Mouse (Mus musculus): ENCODE results near the gene Meltf. TPM values are rescaled to one million over a fixed set of nuclear protein-coding genes. Genes with fewer than 3 reads are reported as not detected.

The Meltf gene
- polyA plus RNA-seq, 1 experiment from 2014 or later, result not detected

DNA sequence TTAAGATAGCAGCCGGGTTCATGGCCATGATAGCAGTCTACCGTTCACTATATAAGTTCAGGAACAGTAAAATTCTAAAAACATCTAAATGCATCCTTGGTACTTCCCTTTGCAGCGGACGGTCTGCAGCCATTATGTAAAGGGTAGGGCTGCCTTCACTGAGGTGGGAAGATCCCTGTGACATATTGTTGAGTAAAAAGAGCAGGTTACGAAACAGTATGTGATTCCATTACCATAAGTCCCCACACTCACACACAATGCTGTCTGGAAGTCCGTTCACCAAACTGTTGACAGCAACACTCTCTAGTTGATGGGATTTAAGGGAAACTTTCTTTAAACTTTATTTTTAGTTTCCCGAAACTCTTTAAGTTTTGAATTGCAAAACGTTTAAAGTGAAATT lies 24.6 kb downstream of the Meltf start:
- no peak for DNase-seq (ENCODE audit: low spot score)
- WGBS, result 92% methylated on average over 8 of the region's 8 CpGs
- no peaks in the 10 kb centered on the region for H3K4me1 ChIP-seq (ENCODE audit: control insufficient read depth, insufficient read depth, low read length)

DNA sequence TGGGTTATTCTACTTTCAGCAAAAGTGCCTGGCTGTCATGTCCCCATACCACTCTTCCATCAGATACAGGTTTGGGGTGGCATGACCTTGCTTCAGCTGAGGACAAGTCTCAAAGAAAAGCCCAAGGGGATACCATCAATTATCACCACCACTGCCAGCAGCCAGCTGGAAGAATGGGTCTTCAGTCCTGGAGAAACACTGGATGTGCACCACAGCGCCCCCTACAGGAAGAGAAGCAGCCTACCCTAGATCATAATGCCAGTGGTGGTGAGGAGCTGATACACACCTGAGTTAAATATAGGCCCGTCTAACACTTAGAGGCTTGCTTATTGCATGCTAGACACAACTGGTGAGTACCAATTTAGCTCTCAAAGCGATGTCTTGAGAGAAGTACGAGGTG lies 26.7 kb downstream of the Meltf start:
- Histone ChIP-seq H3K27ac (ENCODE audit: low read depth, low read length) (no peak overlapping the region), H3K4me1 (ENCODE audit: control insufficient read depth, insufficient read depth, low read length) (no peaks in the 10 kb centered on the region), H3K9me3 (ENCODE audit: control insufficient read depth, low read length) (no peaks in the 10 kb centered on the region), H3K4me2 (ENCODE audit: low read depth) (no peak overlapping the region), H3K9ac (ENCODE audit: low read length) (no peak overlapping the region), H3K27me3 (ENCODE audit: control insufficient read depth, insufficient read depth, low read length) (no peaks in the 10 kb centered on the region), H3K4me3 (ENCODE audit: low read depth, low read length) (no peak overlapping the region), H3K36me3 (ENCODE audit: control insufficient read depth, insufficient read depth, low read length) (no peaks in the 10 kb centered on the region)
- WGBS, result 80% methylated on average over 4 of the region's 4 CpGs
- no peak for ATAC-seq (ENCODE audit: insufficient read depth, low FRiP score, low TSS enrichment)
- no peak for DNase-seq (ENCODE audit: low spot score)

More for the DNA sequence above, 24.6 kb downstream of the Meltf start:
- Histone ChIP-seq H3K36me3 (ENCODE audit: control insufficient read depth, insufficient read depth, low read length) (no peaks in the 10 kb centered on the region), H3K27me3 (ENCODE audit: control insufficient read depth, insufficient read depth, low read length) (no peaks in the 10 kb centered on the region), H3K4me2 (ENCODE audit: low read depth) (no peak overlapping the region), H3K27ac (ENCODE audit: low read depth, low read length) (no peak overlapping the region), H3K9ac (ENCODE audit: low read length) (no peak overlapping the region), H3K9me3 (ENCODE audit: control insufficient read depth, low read length) (no peaks in the 10 kb centered on the region), H3K4me3 (ENCODE audit: low read depth, low read length) (no peak overlapping the region)
- no peak for ATAC-seq (ENCODE audit: insufficient read depth, low FRiP score, low TSS enrichment)

DNA sequence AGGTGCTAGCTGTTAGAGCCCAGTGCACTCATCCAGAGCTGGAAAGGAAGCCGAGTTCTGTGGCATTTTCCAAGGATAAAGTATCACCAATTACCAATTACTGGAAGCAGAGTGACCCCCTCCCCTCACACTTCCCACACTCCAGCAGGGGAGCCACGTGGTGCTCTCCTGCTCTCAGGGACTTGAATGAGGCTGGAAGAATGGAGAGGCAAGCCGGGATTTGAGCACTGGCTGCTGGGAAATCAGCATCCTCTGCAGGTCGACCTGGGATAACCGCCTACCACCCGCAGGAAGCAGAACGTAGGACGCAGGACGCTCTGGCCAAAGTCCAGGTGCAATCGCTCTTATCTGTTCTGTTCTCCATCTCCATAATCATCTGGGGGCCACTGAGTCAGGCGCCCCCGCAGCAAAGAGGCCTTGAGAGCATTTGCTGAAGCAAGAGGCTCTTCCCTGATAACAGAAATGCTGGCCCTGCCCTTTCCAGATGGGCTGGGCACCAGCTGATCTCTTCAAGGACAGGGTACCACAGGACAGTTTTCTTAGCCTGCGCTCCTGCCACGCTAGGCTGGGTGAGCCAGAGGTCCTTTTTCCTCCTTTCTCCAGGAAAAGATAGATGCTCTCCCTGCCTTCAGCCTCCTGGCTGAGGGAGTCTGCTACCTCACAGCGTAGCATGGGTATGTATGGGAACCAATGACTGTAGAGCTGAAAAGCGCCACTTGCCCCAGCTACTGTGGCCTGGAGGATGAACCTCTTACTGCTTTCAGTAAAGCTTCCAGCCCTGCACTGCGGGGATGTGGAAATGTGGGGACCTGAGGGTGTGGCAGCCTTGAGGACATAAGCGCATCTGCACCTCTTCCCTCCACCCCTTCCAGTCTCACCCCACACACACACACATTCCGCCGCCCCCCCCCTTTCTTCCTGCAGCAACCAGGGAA lies 27.5 kb downstream of the Meltf start:
- Histone ChIP-seq H3K36me3 (ENCODE audit: control insufficient read depth, insufficient read depth, low read length) (no peaks in the 10 kb centered on the region), H3K27me3 (ENCODE audit: control insufficient read depth, insufficient read depth, low read length) (no peaks in the 10 kb centered on the region), H3K9me3 (ENCODE audit: control insufficient read depth, low read length) (no peaks in the 10 kb centered on the region), H3K27ac (ENCODE audit: low read depth, low read length) (no peak overlapping the region), H3K4me2 (ENCODE audit: low read depth) (peak overlapping the region; percentile 28; the same call in 1 of the 2 replicates), H3K4me1 (ENCODE audit: control insufficient read depth, insufficient read depth, low read length) (no peaks in the 10 kb centered on the region), H3K9ac (ENCODE audit: low read length) (no peak overlapping the region; the same call in 1 of the 2 replicates), H3K4me3 (ENCODE audit: low read depth, low read length) (no peak overlapping the region)
- 45% methylated on average over 20 of the region's 20 CpGs for WGBS
- DNase-seq (ENCODE audit: low spot score) (no peak), ATAC-seq (ENCODE audit: insufficient read depth, low FRiP score, low TSS enrichment) (no peak)

DNA sequence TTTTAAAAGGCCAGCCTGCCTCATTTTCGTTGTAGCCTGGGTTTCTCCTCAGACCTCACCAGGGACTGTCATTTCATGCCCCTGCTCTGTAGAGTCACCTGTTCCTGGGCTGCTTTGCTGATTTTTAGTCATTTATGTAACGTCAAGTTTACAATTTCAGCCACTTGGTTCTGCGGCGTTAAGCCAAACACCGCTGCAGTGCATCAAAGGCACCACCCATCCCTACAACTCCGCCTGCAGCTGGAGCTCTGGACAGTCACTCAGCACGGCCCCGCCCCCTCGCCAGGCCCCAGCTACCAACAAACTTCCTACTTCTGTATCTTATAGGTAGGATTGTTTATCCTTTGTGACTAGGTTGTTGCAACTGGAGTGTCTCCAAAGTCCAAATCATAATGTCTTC lies 28.3 kb downstream of the Meltf start:
- WGBS, result 12% methylated on average over 9 of the region's 9 CpGs
- Histone ChIP-seq H3K4me3 (ENCODE audit: low read depth, low read length) (no peak overlapping the region), H3K27me3 (ENCODE audit: control insufficient read depth, insufficient read depth, low read length) (no peaks in the 10 kb centered on the region), H3K36me3 (ENCODE audit: control insufficient read depth, insufficient read depth, low read length) (no peaks in the 10 kb centered on the region), H3K9ac (ENCODE audit: low read length) (peak overlapping the region; percentile 32; the same call in 1 of the 2 replicates), H3K27ac (ENCODE audit: low read depth, low read length) (no peak overlapping the region), H3K4me1 (ENCODE audit: control insufficient read depth, insufficient read depth, low read length) (no peaks in the 10 kb centered on the region), H3K9me3 (ENCODE audit: control insufficient read depth, low read length) (no peaks in the 10 kb centered on the region), H3K4me2 (ENCODE audit: low read depth) (peak overlapping the region; percentile 28)
- DNase-seq (ENCODE audit: low spot score) (no peak), ATAC-seq (ENCODE audit: insufficient read depth, low FRiP score, low TSS enrichment) (no peak)

DNA sequence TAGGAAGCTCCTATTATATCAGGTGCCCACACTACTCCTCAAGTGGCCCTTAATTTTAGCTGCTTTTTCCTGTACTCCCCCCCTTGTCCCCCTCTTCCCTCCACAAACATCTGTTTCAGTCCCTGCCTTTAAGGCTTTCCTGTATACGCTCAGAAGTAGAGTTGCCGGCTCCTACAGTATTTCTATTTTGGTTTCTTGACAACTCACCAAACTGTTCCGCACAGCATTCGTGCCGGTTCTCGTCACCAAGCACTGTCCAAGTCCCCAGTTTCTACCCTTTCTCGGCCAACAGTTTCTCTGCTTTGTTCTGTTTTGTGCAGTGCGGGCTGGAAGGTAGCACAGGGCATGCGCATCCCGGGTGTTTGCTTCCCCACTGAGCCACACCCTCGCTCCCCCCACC lies 30.3 kb downstream of the Meltf start:
- H3K9me3 ChIP-seq (ENCODE audit: control insufficient read depth, low read length), result no peaks in the 10 kb centered on the region
- no peak for DNase-seq (ENCODE audit: low spot score)
- 61% methylated on average over 11 of the region's 11 CpGs for WGBS
- no peak overlapping the region for H3K9ac ChIP-seq (ENCODE audit: low read length)
- no peak overlapping the region for H3K4me2 ChIP-seq (ENCODE audit: low read depth)
- ATAC-seq (ENCODE audit: insufficient read depth, low FRiP score, low TSS enrichment), result no peak
- H3K4me3 ChIP-seq (ENCODE audit: low read depth, low read length), result no peak overlapping the region
- no peaks in the 10 kb centered on the region for H3K36me3 ChIP-seq (ENCODE audit: control insufficient read depth, insufficient read depth, low read length)
- H3K4me1 ChIP-seq (ENCODE audit: control insufficient read depth, insufficient read depth, low read length), result no peaks in the 10 kb centered on the region
- H3K27ac ChIP-seq (ENCODE audit: low read depth, low read length), result no peak overlapping the region
- no peaks in the 10 kb centered on the region for H3K27me3 ChIP-seq (ENCODE audit: control insufficient read depth, insufficient read depth, low read length)

DNA sequence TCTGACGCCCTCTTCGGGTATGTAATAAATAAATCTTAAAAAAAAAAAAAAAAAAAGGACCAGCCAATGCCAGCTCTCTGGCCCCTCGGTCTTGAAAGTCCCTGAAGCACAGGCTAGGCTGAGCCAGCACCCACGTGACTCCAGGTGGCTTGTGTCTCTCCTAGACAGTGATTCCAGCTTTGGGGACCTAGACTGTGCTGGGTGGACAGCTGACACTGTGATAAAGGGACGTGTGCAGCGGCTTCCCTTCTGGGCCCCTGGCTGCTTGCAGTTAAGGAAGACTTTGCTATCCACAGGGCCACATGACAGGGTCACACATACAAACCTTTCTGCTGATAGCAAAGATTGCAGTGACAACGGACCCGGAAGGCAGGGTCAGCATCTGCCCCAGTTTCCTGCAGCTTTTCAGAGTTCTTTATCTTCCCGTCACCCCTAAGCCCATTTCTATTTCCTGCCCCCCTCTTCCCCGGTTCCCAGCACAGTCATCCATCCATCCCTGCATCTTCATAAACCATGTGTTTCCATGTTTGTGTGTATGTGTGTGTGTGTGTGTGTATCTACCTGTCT lies 31.8 kb downstream of the Meltf start:
- Histone ChIP-seq H3K27ac (ENCODE audit: low read depth, low read length) (no peak overlapping the region), H3K4me1 (ENCODE audit: control insufficient read depth, insufficient read depth, low read length) (no peaks in the 10 kb centered on the region), H3K27me3 (ENCODE audit: control insufficient read depth, insufficient read depth, low read length) (no peaks in the 10 kb centered on the region), H3K36me3 (ENCODE audit: control insufficient read depth, insufficient read depth, low read length) (no peaks in the 10 kb centered on the region), H3K9ac (ENCODE audit: low read length) (no peak overlapping the region), H3K9me3 (ENCODE audit: control insufficient read depth, low read length) (no peaks in the 10 kb centered on the region), H3K4me2 (ENCODE audit: low read depth) (no peak overlapping the region), H3K4me3 (ENCODE audit: low read depth, low read length) (no peak overlapping the region)
- ATAC-seq (ENCODE audit: insufficient read depth, low FRiP score, low TSS enrichment) (no peak), DNase-seq (ENCODE audit: low spot score) (no peak)
- WGBS, result 78% methylated on average over 10 of the region's 10 CpGs

DNA sequence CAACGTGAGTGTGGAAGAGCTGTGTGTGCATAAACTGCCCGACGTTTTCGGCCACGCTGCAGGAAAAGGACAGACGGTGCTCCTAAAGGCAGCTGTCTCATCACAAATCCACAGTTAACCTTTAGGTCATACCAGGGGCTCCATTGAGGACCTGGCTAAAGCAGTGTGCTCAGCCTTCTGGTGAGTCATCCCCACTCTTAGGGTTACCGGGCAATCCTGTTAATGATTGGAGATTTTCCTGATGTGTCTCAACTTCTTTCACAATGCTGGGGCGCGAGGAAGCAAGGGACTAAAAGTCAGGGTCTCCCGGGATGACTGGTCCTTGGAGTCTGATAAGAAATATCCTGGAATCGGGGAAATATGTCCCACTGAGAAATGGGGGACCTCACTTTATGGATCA lies 39.2 kb downstream of the Meltf start:
- H3K9me3 ChIP-seq (ENCODE audit: control insufficient read depth, low read length), result no peaks in the 10 kb centered on the region
- H3K4me3 ChIP-seq (ENCODE audit: low read depth, low read length), result no peak overlapping the region
- H3K36me3 ChIP-seq (ENCODE audit: control insufficient read depth, insufficient read depth, low read length), result no peaks in the 10 kb centered on the region
- H3K9ac ChIP-seq (ENCODE audit: low read length), result no peak overlapping the region
- H3K27me3 ChIP-seq (ENCODE audit: control insufficient read depth, insufficient read depth, low read length), result no peaks in the 10 kb centered on the region
- no peaks in the 10 kb centered on the region for H3K4me1 ChIP-seq (ENCODE audit: control insufficient read depth, insufficient read depth, low read length)
- no peak for DNase-seq (ENCODE audit: low spot score)
- no peak overlapping the region for H3K27ac ChIP-seq (ENCODE audit: low read depth, low read length)
- no peak overlapping the region for H3K4me2 ChIP-seq (ENCODE audit: low read depth)
- 76% methylated on average over 11 of the region's 11 CpGs for WGBS
- no peak for ATAC-seq (ENCODE audit: insufficient read depth, low FRiP score, low TSS enrichment)

DNA sequence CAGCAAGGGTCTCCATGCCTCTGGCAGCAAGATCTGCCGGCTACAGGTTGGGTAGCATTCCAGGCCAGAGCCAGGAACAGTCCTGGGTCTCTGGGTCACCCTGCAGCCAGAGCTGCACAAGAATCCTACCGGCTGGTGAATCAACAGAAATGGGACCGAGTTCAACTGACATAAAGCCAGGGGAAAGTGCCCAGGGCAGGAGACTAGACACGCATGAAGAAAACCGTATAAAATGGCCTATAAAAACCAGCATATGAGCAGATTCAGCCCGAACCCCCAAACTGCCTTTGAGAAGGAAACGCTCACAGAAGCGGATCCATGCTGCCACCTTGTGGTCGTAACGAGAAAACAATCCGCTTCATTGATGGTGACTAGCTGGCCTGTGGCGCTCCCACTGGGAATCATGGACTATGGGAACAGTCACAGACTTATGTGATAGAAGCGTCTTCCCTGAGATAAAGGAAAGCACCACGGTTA lies 39.7 kb downstream of the Meltf start:
- H3K27me3 ChIP-seq (ENCODE audit: control insufficient read depth, insufficient read depth, low read length), result no peaks in the 10 kb centered on the region
- WGBS, result 5% methylated on average over 14 of the region's 14 CpGs
- 0 out of 2 replicates have a peak overlapping the region, but pooled peaks have one; percentile 3 for H3K4me2 ChIP-seq (ENCODE audit: low read depth)
- H3K4me1 ChIP-seq (ENCODE audit: control insufficient read depth, insufficient read depth, low read length), result no peaks in the 10 kb centered on the region
- no peaks in the 10 kb centered on the region for H3K9me3 ChIP-seq (ENCODE audit: control insufficient read depth, low read length)
- no peaks in the 10 kb centered on the region for H3K36me3 ChIP-seq (ENCODE audit: control insufficient read depth, insufficient read depth, low read length)
- no peak; the same call in 1 of the 2 replicates for ATAC-seq (ENCODE audit: insufficient read depth, low FRiP score, low TSS enrichment)
- H3K9ac ChIP-seq (ENCODE audit: low read length), result no peak overlapping the region
- H3K4me3 ChIP-seq (ENCODE audit: low read depth, low read length), result no peak overlapping the region
- peak; percentile 88 for DNase-seq (ENCODE audit: low spot score)
- no peak overlapping the region for H3K27ac ChIP-seq (ENCODE audit: low read depth, low read length)

Data from neural tube, embryonic 11.5 days (tissue).